Mouse (Mus musculus): ENCODE measurements around the gene Zmynd12. TPM values are rescaled to one million over a fixed set of nuclear protein-coding genes. Genes with fewer than 3 reads are reported as not detected.

Zmynd12 gene
- polyA plus RNA-seq, 1 experiment from 2014 or later, result 0.31 TPM

GRCm38 (mm10) chr4:119460296-119460695, 37.7 kb downstream of the Zmynd12 start:
- no peaks in the 10 kb centered on the region for H3K4me1 ChIP-seq (ENCODE audit: control insufficient read depth, low read depth, low read length)
- 60% methylated on average over 5 of the region's 5 CpGs for WGBS (ENCODE audit: insufficient replicate concordance)
- ATAC-seq (ENCODE audit: low read depth), result no peak

DNA sequence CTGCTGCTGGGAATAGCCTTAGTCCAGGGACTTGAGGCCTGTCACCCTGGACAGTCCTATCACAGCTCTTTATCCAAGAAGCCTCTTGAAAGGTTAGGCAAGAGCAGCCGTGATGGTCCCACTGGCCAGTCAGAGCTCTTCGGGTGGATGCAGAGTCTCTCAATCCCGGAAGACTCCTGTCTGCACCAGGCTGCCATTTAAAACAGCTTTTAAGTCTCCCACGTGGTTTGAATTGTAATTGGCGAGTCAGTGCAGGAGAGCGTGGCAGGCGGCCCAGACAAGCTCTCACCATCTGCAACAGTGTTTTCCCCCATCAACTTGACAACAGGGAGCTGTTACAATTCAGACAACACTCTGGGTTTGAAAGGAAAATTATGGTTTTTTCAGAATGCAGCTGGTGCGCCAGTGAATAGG, 38.1 kb downstream of the Zmynd12 start:
- WGBS (ENCODE audit: insufficient replicate concordance), result 59% methylated on average over 8 of the region's 8 CpGs
- Histone ChIP-seq H3K9ac (ENCODE audit: low read depth, low read length) (no peak overlapping the region), H3K27ac (ENCODE audit: low read length) (no peak overlapping the region), H3K4me3 (ENCODE audit: low read depth, low read length) (no peak overlapping the region), H3K27me3 (ENCODE audit: control insufficient read depth, insufficient read depth, low read depth, low read length) (no peaks in the 10 kb centered on the region), H3K36me3 (ENCODE audit: control insufficient read depth, insufficient read depth) (no peaks in the 10 kb centered on the region), H3K9me3 (replicated peaks; ENCODE audit: control insufficient read depth, low read length) (no peaks in the 10 kb centered on the region), H3K4me2 (ENCODE audit: low read depth, low read length) (no peak overlapping the region), H3K4me1 (ENCODE audit: control insufficient read depth, low read depth, low read length) (no peaks in the 10 kb centered on the region)
- no peak for ATAC-seq (ENCODE audit: low read depth)

More at GRCm38 (mm10) chr4:119460296-119460695, 37.7 kb downstream of the Zmynd12 start:
- H3K36me3 ChIP-seq (ENCODE audit: control insufficient read depth, insufficient read depth), result no peaks in the 10 kb centered on the region
- H3K27me3 ChIP-seq (ENCODE audit: control insufficient read depth, insufficient read depth, low read depth, low read length), result no peaks in the 10 kb centered on the region
- no peak overlapping the region for H3K4me3 ChIP-seq (ENCODE audit: low read depth, low read length)
- H3K27ac ChIP-seq (ENCODE audit: low read length), result no peak overlapping the region
- H3K9me3 ChIP-seq (replicated peaks; ENCODE audit: control insufficient read depth, low read length), result no peaks in the 10 kb centered on the region
- no peak overlapping the region for H3K9ac ChIP-seq (ENCODE audit: low read depth, low read length)
- no peak overlapping the region for H3K4me2 ChIP-seq (ENCODE audit: low read depth, low read length)

DNA sequence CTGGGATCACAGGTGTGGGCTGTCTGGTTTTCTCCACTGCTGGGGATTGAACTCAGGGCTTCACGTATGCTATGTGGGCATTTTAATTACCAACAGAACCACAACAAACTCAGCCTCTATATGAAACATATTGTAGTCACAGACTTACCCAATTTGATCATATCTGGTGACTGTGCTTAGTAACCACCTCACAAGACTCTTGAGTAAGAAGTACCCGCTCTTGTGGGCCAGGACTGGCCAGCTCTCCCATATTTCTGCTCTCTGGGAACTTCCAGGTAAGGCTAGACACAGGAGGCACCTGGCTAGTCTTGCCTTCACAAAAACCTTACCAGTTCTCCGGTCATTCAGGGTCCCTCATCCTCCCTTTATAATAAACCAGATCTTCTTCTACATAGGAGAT, 39.8 kb downstream of the Zmynd12 start:
- Histone ChIP-seq H3K27me3 (ENCODE audit: control insufficient read depth, insufficient read depth, low read depth, low read length) (no peaks in the 10 kb centered on the region), H3K4me3 (ENCODE audit: low read depth, low read length) (no peak overlapping the region), H3K27ac (ENCODE audit: low read length) (no peak overlapping the region), H3K9me3 (replicated peaks; ENCODE audit: control insufficient read depth, low read length) (no peaks in the 10 kb centered on the region), H3K4me2 (ENCODE audit: low read depth, low read length) (no peak overlapping the region), H3K4me1 (ENCODE audit: control insufficient read depth, low read depth, low read length) (no peaks in the 10 kb centered on the region), H3K36me3 (ENCODE audit: control insufficient read depth, insufficient read depth) (no peaks in the 10 kb centered on the region), H3K9ac (ENCODE audit: low read depth, low read length) (no peak overlapping the region)
- ATAC-seq (ENCODE audit: low read depth), result no peak
- 57% methylated on average over 3 of the region's 3 CpGs for WGBS (ENCODE audit: insufficient replicate concordance)

DNA sequence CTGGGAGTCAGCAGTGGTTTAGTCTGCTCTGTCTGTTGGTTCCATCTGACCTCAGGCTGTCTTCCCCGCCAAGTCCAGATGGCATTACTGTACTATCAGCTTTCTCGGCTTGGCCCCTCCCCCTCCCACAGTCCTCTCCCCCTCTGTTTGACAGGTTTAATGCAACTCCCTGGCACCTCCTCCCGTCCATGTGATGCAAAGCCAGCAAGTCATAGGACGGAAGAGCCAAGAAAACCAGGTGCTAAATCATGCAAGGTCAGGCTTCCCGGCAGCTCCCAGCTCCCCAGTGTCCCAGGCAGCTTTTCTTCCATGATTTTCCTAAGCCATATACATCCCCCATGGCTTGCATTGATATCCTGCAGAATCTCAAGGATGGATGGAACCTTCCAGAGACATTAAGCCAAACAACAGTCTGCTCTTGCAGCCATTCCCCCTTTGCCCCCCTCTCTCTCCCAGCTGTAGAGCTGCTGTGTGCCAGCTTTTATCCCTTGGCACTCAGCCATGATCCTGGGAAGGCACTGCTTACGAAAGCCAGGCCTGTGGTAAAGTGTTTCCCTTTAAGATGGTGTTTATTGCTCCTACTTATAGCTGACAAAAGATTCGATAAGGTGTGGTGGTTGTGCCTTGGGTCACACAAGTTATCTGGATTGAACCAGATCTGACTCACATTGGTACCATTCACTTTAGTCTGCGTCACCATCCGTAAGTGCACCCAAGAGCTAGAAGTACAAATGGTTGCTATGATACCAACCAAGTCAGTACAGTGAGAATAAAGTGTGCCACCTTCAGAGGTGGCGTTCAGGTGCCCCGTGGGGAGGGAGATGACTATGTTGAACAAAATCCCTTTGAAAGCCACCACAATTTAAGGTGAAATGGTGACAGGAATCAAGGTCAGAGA, 40.5 kb downstream of the Zmynd12 start:
- ATAC-seq (ENCODE audit: low read depth), result no peak
- Histone ChIP-seq H3K27ac (ENCODE audit: low read length) (no peak overlapping the region), H3K9ac (ENCODE audit: low read depth, low read length) (no peak overlapping the region), H3K4me3 (ENCODE audit: low read depth, low read length) (no peak overlapping the region), H3K4me1 (ENCODE audit: control insufficient read depth, low read depth, low read length) (no peaks in the 10 kb centered on the region), H3K4me2 (ENCODE audit: low read depth, low read length) (no peak overlapping the region), H3K9me3 (replicated peaks; ENCODE audit: control insufficient read depth, low read length) (no peaks in the 10 kb centered on the region), H3K27me3 (ENCODE audit: control insufficient read depth, insufficient read depth, low read depth, low read length) (no peaks in the 10 kb centered on the region), H3K36me3 (ENCODE audit: control insufficient read depth, insufficient read depth) (no peaks in the 10 kb centered on the region)
- WGBS (ENCODE audit: insufficient replicate concordance), result 40% methylated on average over 11 of the region's 11 CpGs

DNA sequence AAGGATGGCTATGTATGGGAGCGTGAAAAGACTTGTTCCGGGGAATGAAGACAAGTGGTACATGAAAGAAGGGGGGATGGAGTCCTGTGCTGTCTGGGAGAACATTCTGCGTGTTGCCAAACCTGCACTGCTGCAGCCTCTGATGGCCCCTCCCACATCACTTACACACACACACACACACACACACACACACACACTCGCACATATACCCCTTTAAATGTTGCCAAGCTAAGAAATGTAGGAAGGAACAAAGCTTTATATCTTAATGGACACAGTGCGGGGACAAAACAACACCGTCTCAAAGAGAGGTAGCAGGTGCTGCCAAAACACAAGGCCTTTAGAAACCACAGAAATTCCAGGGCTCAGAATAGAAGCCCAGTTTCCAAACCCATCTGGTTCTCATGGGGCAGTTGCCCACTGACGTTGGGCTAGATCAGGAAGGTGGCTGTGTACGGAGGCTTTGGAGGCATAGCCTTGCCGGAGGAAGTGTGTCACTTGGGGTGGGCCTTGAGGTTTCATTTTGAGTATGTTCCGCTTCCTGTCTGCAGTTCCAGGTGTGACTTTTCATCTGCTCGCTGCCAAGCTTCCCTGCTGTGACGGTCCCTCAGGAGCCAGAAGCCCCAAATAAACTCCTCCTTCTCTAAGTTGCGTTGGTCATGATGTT, 41.3 kb downstream of the Zmynd12 start:
- no peak for ATAC-seq (ENCODE audit: low read depth)
- Histone ChIP-seq H3K36me3 (ENCODE audit: control insufficient read depth, insufficient read depth) (no peaks in the 10 kb centered on the region), H3K9ac (ENCODE audit: low read depth, low read length) (no peak overlapping the region), H3K27ac (ENCODE audit: low read length) (no peak overlapping the region), H3K9me3 (replicated peaks; ENCODE audit: control insufficient read depth, low read length) (no peaks in the 10 kb centered on the region), H3K4me2 (ENCODE audit: low read depth, low read length) (no peak overlapping the region), H3K27me3 (ENCODE audit: control insufficient read depth, insufficient read depth, low read depth, low read length) (no peaks in the 10 kb centered on the region), H3K4me3 (ENCODE audit: low read depth, low read length) (no peak overlapping the region), H3K4me1 (ENCODE audit: control insufficient read depth, low read depth, low read length) (no peaks in the 10 kb centered on the region)
- 44% methylated on average over 13 of the region's 13 CpGs for WGBS (ENCODE audit: insufficient replicate concordance)

DNA sequence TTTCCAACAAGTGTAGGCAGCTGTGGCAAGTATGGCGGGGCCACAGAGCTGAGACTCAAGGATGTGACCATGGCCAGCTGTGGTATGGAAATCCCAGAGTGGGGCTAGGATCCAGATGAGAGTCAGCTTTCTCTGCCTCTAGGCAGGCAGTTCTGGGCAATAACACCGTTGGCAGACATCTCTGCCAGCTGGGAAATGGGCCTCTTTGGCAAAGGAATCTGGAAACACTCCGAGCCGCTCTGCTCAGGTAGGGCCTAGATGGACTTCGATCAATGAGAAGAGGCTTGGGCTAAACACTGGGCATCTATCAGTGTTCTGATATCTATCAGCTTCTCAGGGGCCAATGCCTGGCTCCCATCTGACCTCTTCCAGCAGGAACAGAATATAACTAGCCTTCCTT, 43.2 kb downstream of the Zmynd12 start:
- Histone ChIP-seq H3K4me3 (ENCODE audit: low read depth, low read length) (no peak overlapping the region), H3K4me1 (ENCODE audit: control insufficient read depth, low read depth, low read length) (no peaks in the 10 kb centered on the region), H3K9me3 (replicated peaks; ENCODE audit: control insufficient read depth, low read length) (no peaks in the 10 kb centered on the region), H3K4me2 (ENCODE audit: low read depth, low read length) (no peak overlapping the region), H3K27ac (ENCODE audit: low read length) (no peak overlapping the region), H3K27me3 (ENCODE audit: control insufficient read depth, insufficient read depth, low read depth, low read length) (no peaks in the 10 kb centered on the region), H3K9ac (ENCODE audit: low read depth, low read length) (no peak overlapping the region), H3K36me3 (ENCODE audit: control insufficient read depth, insufficient read depth) (no peaks in the 10 kb centered on the region)
- 71% methylated on average over 5 of the region's 5 CpGs for WGBS (ENCODE audit: insufficient replicate concordance)
- no peak for ATAC-seq (ENCODE audit: low read depth)

- H3K36me3 ChIP-seq (ENCODE audit: control insufficient read depth, insufficient read depth), result no peaks in the 10 kb centered on the region
- H3K27ac ChIP-seq (ENCODE audit: low read length), result no peak overlapping the region
- 49% methylated on average over 16 of the region's 16 CpGs for WGBS (ENCODE audit: insufficient replicate concordance)
- no peak overlapping the region for H3K9ac ChIP-seq (ENCODE audit: low read depth, low read length)
- no peak for ATAC-seq (ENCODE audit: low read depth)
- no peaks in the 10 kb centered on the region for H3K9me3 ChIP-seq (replicated peaks; ENCODE audit: control insufficient read depth, low read length)
- no peak overlapping the region for H3K4me2 ChIP-seq (ENCODE audit: low read depth, low read length)
- no peak overlapping the region for H3K4me3 ChIP-seq (ENCODE audit: low read depth, low read length)
- H3K4me1 ChIP-seq (ENCODE audit: control insufficient read depth, low read depth, low read length), result no peaks in the 10 kb centered on the region
- H3K27me3 ChIP-seq (ENCODE audit: control insufficient read depth, insufficient read depth, low read depth, low read length), result no peaks in the 10 kb centered on the region
Measured at GRCm38 (mm10) chr4:119467720-119468380, 45.2 kb downstream of the Zmynd12 start.

DNA sequence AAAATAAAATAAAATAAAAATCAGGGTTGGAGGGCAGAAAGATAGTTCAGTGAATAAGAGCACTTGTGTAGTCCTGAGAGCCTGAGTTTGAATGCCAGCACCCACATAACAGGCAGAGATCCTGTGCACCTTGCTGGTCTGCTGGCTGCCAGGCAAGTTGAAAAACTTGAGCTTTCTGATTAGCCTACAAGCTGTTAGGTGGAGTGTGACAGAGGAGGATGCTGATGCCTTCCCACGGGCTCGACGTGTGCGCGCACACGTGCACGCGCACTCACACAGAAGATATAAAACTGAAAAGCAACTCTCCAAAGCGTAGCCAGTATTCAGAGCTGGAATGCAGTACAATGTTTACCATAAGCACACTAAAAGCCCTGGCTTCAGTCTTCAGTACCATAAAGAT, 49.9 kb downstream of the Zmynd12 start:
- Histone ChIP-seq H3K4me3 (ENCODE audit: low read depth, low read length) (no peak overlapping the region), H3K9ac (ENCODE audit: low read depth, low read length) (no peak overlapping the region), H3K4me2 (ENCODE audit: low read depth, low read length) (no peak overlapping the region), H3K4me1 (ENCODE audit: control insufficient read depth, low read depth, low read length) (no peaks in the 10 kb centered on the region), H3K36me3 (ENCODE audit: control insufficient read depth, insufficient read depth) (no peaks in the 10 kb centered on the region), H3K27ac (ENCODE audit: low read length) (no peak overlapping the region), H3K9me3 (replicated peaks; ENCODE audit: control insufficient read depth, low read length) (no peaks in the 10 kb centered on the region), H3K27me3 (ENCODE audit: control insufficient read depth, insufficient read depth, low read depth, low read length) (no peaks in the 10 kb centered on the region)
- WGBS (ENCODE audit: insufficient replicate concordance), result 76% methylated on average over 9 of the region's 9 CpGs
- ATAC-seq (ENCODE audit: low read depth), result no peak

DNA sequence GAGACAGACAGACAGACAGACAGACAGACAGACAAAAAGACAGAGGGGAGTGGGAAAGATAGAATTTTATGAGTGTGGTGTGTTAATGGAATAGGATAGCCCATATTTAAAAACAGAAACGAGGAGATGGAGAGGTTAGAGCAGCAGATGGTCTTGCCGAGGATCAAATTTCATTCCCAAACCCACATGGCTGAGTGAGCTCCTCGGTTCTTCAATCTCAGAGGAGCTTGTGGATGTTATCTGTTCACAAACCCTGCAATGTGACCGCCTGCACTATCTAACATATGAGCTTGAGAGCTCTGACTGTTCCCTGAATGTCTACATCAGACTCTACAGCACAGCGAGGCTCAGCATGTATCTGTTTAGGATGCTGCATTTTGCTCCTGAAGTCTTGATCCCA, 50.5 kb downstream of the Zmynd12 start:
- H3K4me2 ChIP-seq (ENCODE audit: low read depth, low read length), result no peak overlapping the region
- no peak for ATAC-seq (ENCODE audit: low read depth)
- H3K4me3 ChIP-seq (ENCODE audit: low read depth, low read length), result no peak overlapping the region
- H3K9me3 ChIP-seq (replicated peaks; ENCODE audit: control insufficient read depth, low read length), result no peaks in the 10 kb centered on the region
- no peak overlapping the region for H3K27ac ChIP-seq (ENCODE audit: low read length)
- no peaks in the 10 kb centered on the region for H3K36me3 ChIP-seq (ENCODE audit: control insufficient read depth, insufficient read depth)
- WGBS (ENCODE audit: insufficient replicate concordance), result 41% methylated on average over 5 of the region's 5 CpGs
- H3K9ac ChIP-seq (ENCODE audit: low read depth, low read length), result no peak overlapping the region
- no peaks in the 10 kb centered on the region for H3K27me3 ChIP-seq (ENCODE audit: control insufficient read depth, insufficient read depth, low read depth, low read length)
- H3K4me1 ChIP-seq (ENCODE audit: control insufficient read depth, low read depth, low read length), result no peaks in the 10 kb centered on the region
